Mouse (Mus musculus) liver, embryonic 11.5 days (tissue): Measurements from ENCODE around the gene AC140267.1. TPM values are rescaled to one million over a fixed set of nuclear protein-coding genes. Genes with fewer than 3 reads are reported as not detected.

Source experiments
- ATAC-seq: fragments of 200-750 bp; cut with Nextera tagmentation; replicated peaks from 2 replicates; pipeline ENCODE4 v1.8.0; 2017; ENCODE audit warnings: moderate number of reproducible peaks, mild to moderate bottlenecking, moderate TSS enrichment, moderate library complexity; ENCODE audit not compliant: low FRiP score
- DNase-seq: peaks from one replicate; pipeline ENCODE4 v3.0.0-alpha.2; 2017; ENCODE audit warnings: low spot score
- H3K27ac ChIP-seq: fragments of 300-500 bp; sonication (generic); 2 replicates; pipeline ENCODE4 v1.5.1; 2014; ENCODE audit warnings: mild to moderate bottlenecking, low read depth, low read length, control low read depth
- H3K27me3 ChIP-seq: fragments of 300-500 bp; sonication (generic); replicated peaks from 2 replicates; pipeline ENCODE4 v1.6.1; 2014; ENCODE audit warnings: low read length, mixed read lengths; ENCODE audit not compliant: control insufficient read depth, insufficient read depth
- H3K36me3 ChIP-seq: fragments of 300-500 bp; sonication (generic); 2 replicates; pipeline ENCODE4 v1.6.1; 2014; ENCODE audit warnings: mild to moderate bottlenecking, low read length, moderate library complexity, mixed read lengths; ENCODE audit not compliant: control insufficient read depth, insufficient read depth
- H3K4me1 ChIP-seq: fragments of 300-500 bp; sonication (generic); replicated peaks from 2 replicates; pipeline ENCODE4 v1.6.1; 2014; ENCODE audit warnings: low read length, mixed read lengths; ENCODE audit not compliant: control insufficient read depth, insufficient read depth
- H3K4me2 ChIP-seq: fragments of 300-500 bp; sonication (generic); 2 replicates; pipeline ENCODE4 v1.6.1; 2014; ENCODE audit warnings: mild to moderate bottlenecking, control low read depth, moderate library complexity
- H3K4me3 ChIP-seq: fragments of 300-500 bp; sonication (generic); 2 replicates; pipeline ENCODE4 v1.5.1; 2014; ENCODE audit warnings: low read depth, low read length, control low read depth
- H3K9ac ChIP-seq: fragments of 300-500 bp; sonication (generic); 2 replicates; pipeline ENCODE4 v1.6.1; 2014; ENCODE audit warnings: low read depth, low read length, control low read depth
- H3K9me3 ChIP-seq: fragments of 300-500 bp; sonication (generic); 2 replicates; pipeline ENCODE4 v1.6.1; 2016; ENCODE audit warnings: low read length, inconsistent platforms, mixed read lengths; ENCODE audit not compliant: control insufficient read depth
- WGBS: fragments of 180-500 bp; shearing (Covaris S2); extraction: QIAGEN DNeasy Blood & Tissue Kit; methylation state at CpG from one replicate; pipeline ENCODE4 v1.1.7; 2014; 5-methylcytosine and 5-hydroxymethylcytosine counted together
- polyA plus RNA-seq: library from polyadenylated mRNA; unstranded; fragments of >200 nt; fragmentation: Nextera tagmentation; extraction: Ambion mirVana; gene quantifications from 2 replicates; pipeline ENCODE4 v1.2.1, GENCODE M21; 2014

AC140267.1 gene
- polyA plus RNA-seq, 1 experiment from 2014 or later, result not detected

- H3K9me3 ChIP-seq, result no peaks in the 10 kb centered on the region
- H3K4me3 ChIP-seq, result peak within 1 kb of the TSS; percentile 97
- under 1% methylated on average over 67 of the region's 67 CpGs for whole genome bisulfite sequencing
- peak within 1 kb of the TSS; percentile 86 for H3K27ac ChIP-seq
- peaks cover 18% of the 10 kb centered on the region for H3K4me1 ChIP-seq
- peak within 1 kb of the TSS; percentile 94 for H3K9ac ChIP-seq
- H3K36me3 ChIP-seq, result peaks cover 17% of the 10 kb centered on the region; the same call in 1 of the 2 replicates
- DNase-seq, result peak; percentile 98
- H3K27me3 ChIP-seq, result no peaks in the 10 kb centered on the region
- peak within 1 kb of the TSS; percentile 87 for H3K4me2 ChIP-seq
- peak; percentile 98 for ATAC-seq
These were observed 1.7 kb upstream of the AC140267.1 start, which contains the start of gene Mief1 for GRCm38 (mm10) chr15:80233733-80234509. Mief1 (plus strand) TSS chr15:80234018.

GRCm38 (mm10) chr15:80248135-80248534 is 12.5 kb downstream of the AC140267.1 start:
- H3K9ac ChIP-seq, result no peak overlapping the region
- no peaks in the 10 kb centered on the region for H3K27me3 ChIP-seq
- H3K27ac ChIP-seq, result no peak overlapping the region
- no peak for ATAC-seq
- H3K4me2 ChIP-seq, result no peak overlapping the region
- no peak overlapping the region for H3K4me3 ChIP-seq
- H3K9me3 ChIP-seq, result no peaks in the 10 kb centered on the region
- DNase-seq, result no peak
- peaks cover 55% of the 10 kb centered on the region for H3K36me3 ChIP-seq
- 95% methylated on average over 12 of the region's 12 CpGs for WGBS
- H3K4me1 ChIP-seq, result peaks cover 29% of the 10 kb centered on the region

- no peak for DNase-seq
- Histone ChIP-seq H3K9me3 (no peaks in the 10 kb centered on the region), H3K4me3 (no peak overlapping the region), H3K36me3 (peaks cover 50% of the 10 kb centered on the region), H3K4me1 (peaks cover 31% of the 10 kb centered on the region), H3K4me2 (no peak overlapping the region), H3K27me3 (no peaks in the 10 kb centered on the region), H3K9ac (no peak overlapping the region), H3K27ac (0 out of 2 replicates have a peak overlapping the region, but pooled peaks have one; percentile 89)
- WGBS, result 84% methylated on average over 1 of the region's 1 CpGs
- ATAC-seq, result no peak
These were observed 13.0 kb downstream of the AC140267.1 start for GRCm38 (mm10) chr15:80248596-80248995.

GRCm38 (mm10) chr15:80249672-80250071 is 14.0 kb downstream of the AC140267.1 start:
- Histone ChIP-seq H3K4me2 (peak overlapping the region; percentile 59; the same call in 1 of the 2 replicates), H3K27ac (peak overlapping the region; percentile 89)
- 89% methylated on average over 10 of the region's 10 CpGs for WGBS

GRCm38 (mm10) chr15:80250586-80250985 is 15.0 kb downstream of the AC140267.1 start:
- peak overlapping the region; percentile 30 for H3K9ac ChIP-seq
- peaks cover 37% of the 10 kb centered on the region for H3K4me1 ChIP-seq
- WGBS, result 39% methylated on average over 6 of the region's 6 CpGs
- peak; percentile 60 for ATAC-seq
- peak; percentile 34 for DNase-seq
- H3K27me3 ChIP-seq, result no peaks in the 10 kb centered on the region
- H3K4me3 ChIP-seq, result peak overlapping the region; percentile 13; the same call in 1 of the 2 replicates
- peaks cover 41% of the 10 kb centered on the region for H3K36me3 ChIP-seq
- peak overlapping the region; percentile 59 for H3K4me2 ChIP-seq
- no peaks in the 10 kb centered on the region for H3K9me3 ChIP-seq
- peak overlapping the region; percentile 89 for H3K27ac ChIP-seq

More at GRCm38 (mm10) chr15:80249672-80250071, 14.0 kb downstream of the AC140267.1 start:
- ATAC-seq (no peak), DNase-seq (peak; percentile 33)
- no peak overlapping the region for H3K4me3 ChIP-seq
- no peaks in the 10 kb centered on the region for H3K9me3 ChIP-seq
- H3K36me3 ChIP-seq, result peaks cover 46% of the 10 kb centered on the region
- H3K9ac ChIP-seq, result peak overlapping the region; percentile 2; the same call in 1 of the 2 replicates
- H3K27me3 ChIP-seq, result no peaks in the 10 kb centered on the region
- peaks cover 37% of the 10 kb centered on the region for H3K4me1 ChIP-seq

- Histone ChIP-seq H3K9me3 (no peaks in the 10 kb centered on the region), H3K27ac (peak overlapping the region; percentile 99), H3K36me3 (peaks cover 37% of the 10 kb centered on the region), H3K4me2 (peak overlapping the region; percentile 89), H3K9ac (peak overlapping the region; percentile 93), H3K27me3 (no peaks in the 10 kb centered on the region), H3K4me1 (peaks cover 58% of the 10 kb centered on the region), H3K4me3 (peak overlapping the region; percentile 99; the same call in 1 of the 2 replicates)
- DNase-seq, result no peak
- 46% methylated on average over 2 of the region's 2 CpGs for WGBS
- no peak for ATAC-seq
These were observed 17.9 kb downstream of the AC140267.1 start for GRCm38 (mm10) chr15:80253530-80253929.

GRCm38 (mm10) chr15:80254207-80254606 is 18.6 kb downstream of the AC140267.1 start:
- H3K4me3 ChIP-seq, result peak overlapping the region; percentile 99
- DNase-seq, result no peak
- peaks cover 61% of the 10 kb centered on the region for H3K4me1 ChIP-seq
- peak overlapping the region; percentile 99 for H3K27ac ChIP-seq
- 42% methylated on average over 6 of the region's 6 CpGs for WGBS
- peak overlapping the region; percentile 89 for H3K4me2 ChIP-seq
- H3K36me3 ChIP-seq, result peaks cover 30% of the 10 kb centered on the region
- ATAC-seq, result no peak
- no peaks in the 10 kb centered on the region for H3K9me3 ChIP-seq
- H3K9ac ChIP-seq, result peak overlapping the region; percentile 93
- H3K27me3 ChIP-seq, result no peaks in the 10 kb centered on the region

GRCm38 (mm10) chr15:80254847-80255645 is 19.4 kb downstream of the AC140267.1 start, which contains the start of gene Atf4:
Atf4 (plus strand) TSS chr15:80255184.
- DNase-seq (peak; percentile 96), ATAC-seq (peak; percentile 88)
- H3K9me3 ChIP-seq, result no peaks in the 10 kb centered on the region
- peak within 1 kb of the TSS; percentile 99 for H3K4me2 ChIP-seq
- WGBS, result under 1% methylated on average over 62 of the region's 62 CpGs
- no peaks in the 10 kb centered on the region for H3K27me3 ChIP-seq
- H3K4me3 ChIP-seq, result peak within 1 kb of the TSS; percentile 99
- peaks cover 58% of the 10 kb centered on the region for H3K4me1 ChIP-seq
- peaks cover 28% of the 10 kb centered on the region for H3K36me3 ChIP-seq
- H3K27ac ChIP-seq, result peak within 1 kb of the TSS; percentile 99
- peak within 1 kb of the TSS; percentile 100 for H3K9ac ChIP-seq
